Mouse (Mus musculus) ES-E14 (cell line): Measurements from ENCODE around the gene Pitpnm3.

ENCODE experiments used
- ZC3H11A ChIP-seq: IDR thresholded peaks from 2 replicates; pipeline ENCODE4 v1.6.1; 2012; ENCODE audit warnings: low read depth, mild to moderate bottlenecking, inconsistent platforms, low read length, borderline replicate concordance
- ZNF384 ChIP-seq: IDR thresholded peaks from 2 replicates; pipeline ENCODE4 v1.6.1; 2012; ENCODE audit warnings: low read depth, low read length, inconsistent platforms

- TF ChIP-seq ZC3H11A (no peak), ZNF384 (no peak)
These were observed 125.2 kb downstream of the Pitpnm3 start for GRCm38 (mm10) chr11:72010367-72010766.
